Mouse (Mus musculus): ENCODE measurements around the gene Zmynd8. TPM values are rescaled to one million over a fixed set of nuclear protein-coding genes. Genes with fewer than 3 reads are reported as not detected.

Zmynd8 gene
- polyA plus RNA-seq, 1 experiment, result 75.2 TPM

GRCm38 (mm10) chr2:165820073-165820472, 78.7 kb downstream of the Zmynd8 start:
- H3K27ac ChIP-seq (ENCODE audit: control insufficient read depth, insufficient read depth, low read depth, low read length, poor library complexity), result no peak overlapping the region
- no peak overlapping the region for H3K4me3 ChIP-seq (replicated peaks; ENCODE audit: control insufficient read depth, low read depth, low read length)
- no peak for TF ChIP-seq POLR2A (IDR thresholded peaks at IDR 0.05; ENCODE audit: borderline replicate concordance, control insufficient read depth, low read depth, low read length)
- TF ChIP-seq CTCF (IDR thresholded peaks at IDR 0.05; ENCODE audit: control insufficient read depth, insufficient read depth, low read length), result no peak
- WGBS, result 54% methylated on average over 3 of the region's 3 CpGs
- H3K4me1 ChIP-seq (ENCODE audit: control insufficient read depth, insufficient read depth, low read length), result no peaks in the 10 kb centered on the region

- no peaks in the 10 kb centered on the region for H3K4me1 ChIP-seq (ENCODE audit: control insufficient read depth, insufficient read depth, low read length)
- 50% methylated on average over 10 of the region's 10 CpGs for WGBS
- H3K27ac ChIP-seq (ENCODE audit: control insufficient read depth, insufficient read depth, low read depth, low read length, poor library complexity), result no peak overlapping the region
- no peak overlapping the region for H3K4me3 ChIP-seq (replicated peaks; ENCODE audit: control insufficient read depth, low read depth, low read length)
- TF ChIP-seq POLR2A (IDR thresholded peaks at IDR 0.05; ENCODE audit: borderline replicate concordance, control insufficient read depth, low read depth, low read length) (no peak), CTCF (IDR thresholded peaks at IDR 0.05; ENCODE audit: control insufficient read depth, insufficient read depth, low read length) (peak; percentile 75)
Observed at GRCm38 (mm10) chr2:165818985-165819948, 79.5 kb downstream of the Zmynd8 start.

GRCm38 (mm10) chr2:165818570-165818969, 80.2 kb downstream of the Zmynd8 start:
- TF ChIP-seq POLR2A (IDR thresholded peaks at IDR 0.05; ENCODE audit: borderline replicate concordance, control insufficient read depth, low read depth, low read length) (no peak), CTCF (IDR thresholded peaks at IDR 0.05; ENCODE audit: control insufficient read depth, insufficient read depth, low read length) (no peak)
- Histone ChIP-seq H3K4me1 (ENCODE audit: control insufficient read depth, insufficient read depth, low read length) (no peaks in the 10 kb centered on the region), H3K27ac (ENCODE audit: control insufficient read depth, insufficient read depth, low read depth, low read length, poor library complexity) (no peak overlapping the region), H3K4me3 (replicated peaks; ENCODE audit: control insufficient read depth, low read depth, low read length) (no peak overlapping the region)
- 82% methylated on average over 6 of the region's 6 CpGs for WGBS

- H3K27ac ChIP-seq (ENCODE audit: control insufficient read depth, insufficient read depth, low read depth, low read length, poor library complexity), result no peak overlapping the region
- TF ChIP-seq CTCF (IDR thresholded peaks at IDR 0.05; ENCODE audit: control insufficient read depth, insufficient read depth, low read length) (no peak), POLR2A (IDR thresholded peaks at IDR 0.05; ENCODE audit: borderline replicate concordance, control insufficient read depth, low read depth, low read length) (no peak)
- 94% methylated on average over 10 of the region's 10 CpGs for WGBS
Observed at GRCm38 (mm10) chr2:165817437-165817836, 81.4 kb downstream of the Zmynd8 start.

GRCm38 (mm10) chr2:165815103-165815880, 83.5 kb downstream of the Zmynd8 start:
- TF ChIP-seq CTCF (IDR thresholded peaks at IDR 0.05; ENCODE audit: control insufficient read depth, insufficient read depth, low read length) (no peak), POLR2A (IDR thresholded peaks at IDR 0.05; ENCODE audit: borderline replicate concordance, control insufficient read depth, low read depth, low read length) (no peak)
- Histone ChIP-seq H3K4me1 (ENCODE audit: control insufficient read depth, insufficient read depth, low read length) (no peaks in the 10 kb centered on the region), H3K4me3 (replicated peaks; ENCODE audit: control insufficient read depth, low read depth, low read length) (no peak overlapping the region), H3K27ac (ENCODE audit: control insufficient read depth, insufficient read depth, low read depth, low read length, poor library complexity) (no peak overlapping the region)
- 68% methylated on average over 28 of the region's 28 CpGs for WGBS

More at GRCm38 (mm10) chr2:165817437-165817836, 81.4 kb downstream of the Zmynd8 start:
- no peak overlapping the region for H3K4me3 ChIP-seq (replicated peaks; ENCODE audit: control insufficient read depth, low read depth, low read length)
- H3K4me1 ChIP-seq (ENCODE audit: control insufficient read depth, insufficient read depth, low read length), result no peaks in the 10 kb centered on the region

GRCm38 (mm10) chr2:165812889-165813288, 85.9 kb downstream of the Zmynd8 start:
- WGBS, result 92% methylated on average over 8 of the region's 8 CpGs
- H3K27ac ChIP-seq (ENCODE audit: control insufficient read depth, insufficient read depth, low read depth, low read length, poor library complexity), result no peak overlapping the region
- H3K4me3 ChIP-seq (replicated peaks; ENCODE audit: control insufficient read depth, low read depth, low read length), result no peak overlapping the region
- TF ChIP-seq POLR2A (IDR thresholded peaks at IDR 0.05; ENCODE audit: borderline replicate concordance, control insufficient read depth, low read depth, low read length), result no peak
- no peak for TF ChIP-seq CTCF (IDR thresholded peaks at IDR 0.05; ENCODE audit: control insufficient read depth, insufficient read depth, low read length)
- no peaks in the 10 kb centered on the region for H3K4me1 ChIP-seq (ENCODE audit: control insufficient read depth, insufficient read depth, low read length)

- WGBS, result 77% methylated on average over 5 of the region's 5 CpGs
- H3K4me3 ChIP-seq (replicated peaks; ENCODE audit: control insufficient read depth, low read depth, low read length), result no peak overlapping the region
- no peak overlapping the region for H3K27ac ChIP-seq (ENCODE audit: control insufficient read depth, insufficient read depth, low read depth, low read length, poor library complexity)
- TF ChIP-seq CTCF (IDR thresholded peaks at IDR 0.05; ENCODE audit: control insufficient read depth, insufficient read depth, low read length), result peak; percentile 57
- TF ChIP-seq POLR2A (IDR thresholded peaks at IDR 0.05; ENCODE audit: borderline replicate concordance, control insufficient read depth, low read depth, low read length), result no peak
- no peaks in the 10 kb centered on the region for H3K4me1 ChIP-seq (ENCODE audit: control insufficient read depth, insufficient read depth, low read length)
Observed at GRCm38 (mm10) chr2:165811536-165811935, 87.3 kb downstream of the Zmynd8 start.

GRCm38 (mm10) chr2:165809901-165810477, 88.8 kb downstream of the Zmynd8 start:
- WGBS, result 95% methylated on average over 5 of the region's 5 CpGs
- TF ChIP-seq POLR2A (IDR thresholded peaks at IDR 0.05; ENCODE audit: borderline replicate concordance, control insufficient read depth, low read depth, low read length) (no peak), CTCF (IDR thresholded peaks at IDR 0.05; ENCODE audit: control insufficient read depth, insufficient read depth, low read length) (no peak)

More at GRCm38 (mm10) chr2:165809901-165810477, 88.8 kb downstream of the Zmynd8 start:
- Histone ChIP-seq H3K4me3 (replicated peaks; ENCODE audit: control insufficient read depth, low read depth, low read length) (no peak overlapping the region), H3K4me1 (ENCODE audit: control insufficient read depth, insufficient read depth, low read length) (no peaks in the 10 kb centered on the region), H3K27ac (ENCODE audit: control insufficient read depth, insufficient read depth, low read depth, low read length, poor library complexity) (no peak overlapping the region)

Data from bone marrow, adult 2 months (tissue).